Mouse (Mus musculus) thymus, postnatal 25 days (tissue): ENCODE data around the gene Plxna2.
A peak's percentile ranks its signal among the peaks of the same experiment; 100 is the strongest.

ENCODE experiments used
- DNase-seq: peaks from one replicate; pipeline ENCODE4 v3.0.0; 2022

Gene Plxna2

GRCm38 (mm10) chr1:194665715-194666114, 47.7 kb downstream of the Plxna2 start:
- no peak for DNase-seq

GRCm38 (mm10) chr1:194671783-194672524, 53.9 kb downstream of the Plxna2 start:
- no peak for DNase-seq

- no peak for DNase-seq
Observed at GRCm38 (mm10) chr1:194672525-194672894, 54.5 kb downstream of the Plxna2 start.

DNA sequence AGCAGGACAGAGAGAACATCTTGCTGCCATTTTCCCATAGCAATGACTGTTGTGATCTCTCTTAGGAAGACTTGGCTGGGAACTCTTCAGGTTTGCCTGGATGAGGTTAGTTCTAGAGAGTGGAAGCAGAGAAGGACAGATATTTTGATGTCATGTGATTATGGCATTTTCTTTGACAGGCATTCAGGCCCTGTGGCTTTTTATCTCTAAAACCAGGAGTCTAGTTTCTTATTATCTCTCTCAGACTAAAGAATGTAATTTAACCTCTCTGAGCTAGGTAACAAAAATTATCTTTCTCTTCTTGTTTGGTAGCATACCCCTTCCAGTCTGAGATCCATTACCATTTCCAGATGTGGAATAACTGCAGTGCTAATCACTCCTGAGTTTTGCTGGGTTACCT, 55.2 kb downstream of the Plxna2 start:
- DNase-seq, result no peak

DNA sequence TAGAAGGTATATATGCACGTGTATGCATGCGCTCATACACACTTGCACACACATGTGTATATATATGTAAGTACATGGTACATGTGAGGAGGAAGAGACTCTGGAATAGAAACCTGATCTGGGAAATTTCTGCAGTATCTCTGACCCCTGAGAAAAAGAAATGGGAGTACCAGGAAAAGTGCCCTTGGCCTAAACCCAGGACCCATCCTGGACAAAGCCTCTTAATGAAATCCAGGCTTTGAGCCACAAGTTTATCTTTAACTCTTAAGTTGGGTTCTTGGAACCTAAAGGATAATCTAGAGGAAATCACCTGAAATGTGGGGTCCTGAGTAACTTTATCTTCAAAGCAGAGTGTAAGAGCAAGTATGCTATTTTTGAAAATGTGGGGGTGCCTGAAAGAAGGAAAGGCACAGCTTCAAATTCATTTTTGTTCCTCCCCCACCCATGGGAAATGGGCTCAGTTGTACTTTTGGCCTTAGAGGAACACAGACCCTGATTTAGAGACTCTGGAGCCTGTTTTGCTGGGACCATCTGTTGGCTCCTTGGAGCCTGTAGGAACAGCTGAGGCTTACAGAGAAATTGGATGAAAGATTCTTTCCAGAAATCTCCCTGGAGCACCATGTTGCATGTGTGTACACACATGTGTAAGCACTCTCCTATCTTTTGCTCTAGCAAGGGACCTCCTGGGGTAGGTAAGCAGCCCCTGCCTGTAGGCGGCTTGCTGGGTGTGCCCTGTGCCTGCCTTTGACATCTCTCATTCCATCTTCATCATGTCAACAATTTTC, 57.3 kb downstream of the Plxna2 start:
- DNase-seq, result no peak

DNA sequence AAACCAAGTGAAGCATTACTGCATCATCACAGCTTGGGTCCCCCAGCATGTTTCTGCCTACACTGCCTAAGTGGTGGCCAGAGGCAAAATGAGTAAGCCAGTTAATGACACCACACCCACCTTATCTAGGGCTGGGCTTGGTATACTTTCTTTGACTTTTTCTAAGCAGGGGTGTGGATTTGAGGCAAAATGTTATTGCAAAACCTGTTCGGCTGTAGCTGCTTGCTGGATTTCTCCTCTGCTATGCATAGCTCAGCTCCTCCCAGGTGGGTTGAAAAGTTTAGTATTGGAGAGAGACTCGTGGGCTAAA, 57.8 kb downstream of the Plxna2 start:
- DNase-seq, result no peak

DNA sequence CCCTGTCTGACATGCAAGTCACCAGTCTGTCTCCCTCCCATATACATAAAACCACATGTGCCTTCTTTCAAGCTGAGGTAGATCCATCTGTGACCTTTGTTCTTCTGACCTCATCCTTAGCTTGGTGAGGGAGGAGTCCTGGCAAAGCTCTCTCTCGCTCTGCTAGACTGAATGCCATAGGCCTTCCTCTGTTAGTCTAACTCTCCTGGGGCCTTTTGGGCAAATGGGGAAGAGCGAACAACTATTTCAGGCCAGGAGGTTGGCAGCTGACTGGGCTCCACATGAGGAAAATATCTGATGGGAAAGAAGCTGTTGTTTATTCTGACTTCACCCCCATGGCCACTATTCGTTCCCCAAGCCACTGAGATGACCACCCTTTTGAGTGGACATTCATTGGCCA, 59.9 kb downstream of the Plxna2 start:
- DNase-seq, result no peak

DNA sequence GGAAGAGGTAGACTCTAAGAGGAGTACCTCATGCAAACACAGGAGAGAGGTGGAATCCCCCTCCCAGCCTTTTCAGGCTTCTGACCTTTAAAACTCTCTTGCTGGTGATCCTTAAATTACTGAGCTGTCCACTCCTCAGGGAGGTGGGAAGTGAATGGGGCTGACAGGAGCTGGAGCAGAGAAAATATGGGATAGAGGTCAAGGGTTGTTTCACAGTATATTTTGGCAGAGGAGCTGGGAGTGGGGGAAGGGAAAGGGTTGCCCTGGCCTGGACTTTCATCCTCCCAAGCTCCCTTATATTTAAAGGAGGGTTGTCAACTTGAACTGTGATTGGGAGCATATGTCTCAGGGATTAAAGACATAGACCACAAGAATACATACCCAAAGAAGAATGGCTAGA, 61.1 kb downstream of the Plxna2 start:
- DNase-seq, result no peak

DNA sequence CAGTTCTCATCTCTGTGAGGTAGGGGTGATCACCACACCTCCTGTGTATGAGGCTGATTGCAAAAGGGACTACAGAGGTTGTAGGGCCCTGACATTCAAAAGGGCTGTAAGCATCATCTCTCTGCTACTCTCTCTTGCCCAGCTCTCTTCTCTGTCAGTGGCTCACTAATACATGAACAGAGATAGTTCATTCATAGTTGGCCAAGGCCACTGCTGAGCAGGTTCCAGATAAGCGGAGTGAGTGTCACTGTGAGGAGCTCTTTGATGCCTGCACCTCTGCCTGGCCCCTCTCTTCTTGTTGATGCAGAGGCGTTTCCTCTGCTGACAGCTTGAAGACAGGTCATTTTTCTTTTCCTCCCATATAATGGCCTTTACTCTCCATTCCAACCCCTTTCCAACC, 62.1 kb downstream of the Plxna2 start:
- no peak for DNase-seq

DNA sequence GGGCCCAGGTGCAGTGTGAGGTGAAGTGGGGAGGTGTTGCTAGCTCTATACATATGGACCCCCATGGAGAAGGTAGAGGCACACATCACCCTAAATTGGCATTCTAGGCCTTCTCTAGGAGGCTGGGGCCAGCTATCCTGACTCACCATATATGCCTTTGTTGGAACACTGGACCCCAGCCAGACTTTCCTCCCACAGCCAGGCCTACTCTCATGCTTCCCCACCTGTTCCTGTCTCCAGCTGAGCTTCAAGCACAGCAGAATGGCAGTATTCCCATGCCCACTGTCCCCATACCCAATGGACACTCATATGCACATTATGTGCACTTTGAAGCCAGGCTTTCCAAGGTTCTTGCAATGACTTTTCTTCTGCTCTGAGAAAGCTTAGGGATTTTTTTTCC, 64.0 kb downstream of the Plxna2 start:
- no peak for DNase-seq

- DNase-seq, result no peak
Observed at GRCm38 (mm10) chr1:194683132-194683531, 65.1 kb downstream of the Plxna2 start.

DNA sequence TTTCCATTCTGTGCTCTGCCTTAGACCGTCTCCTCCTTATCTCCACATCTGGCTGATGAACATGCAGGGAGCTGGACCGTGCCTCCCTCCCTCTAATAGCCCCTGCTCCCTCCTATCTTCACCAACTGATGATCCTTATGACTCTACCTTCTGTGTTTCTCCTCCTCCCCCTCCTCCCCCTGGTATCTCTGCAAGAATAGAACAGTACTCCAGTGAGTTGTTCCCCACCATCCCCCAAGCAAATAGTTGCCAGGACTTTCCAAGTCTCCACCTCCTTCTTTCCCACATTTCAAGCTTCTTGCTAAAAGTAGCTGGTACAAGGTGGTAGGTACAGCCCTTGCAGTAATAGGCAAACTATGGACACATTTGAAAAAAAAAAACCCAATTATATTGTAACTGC, 67.9 kb downstream of the Plxna2 start:
- no peak for DNase-seq

- no peak for DNase-seq
Observed at GRCm38 (mm10) chr1:194687746-194688145, 69.7 kb downstream of the Plxna2 start.

- no peak for DNase-seq
Observed at GRCm38 (mm10) chr1:194688161-194688560, 70.1 kb downstream of the Plxna2 start.

- no peak for DNase-seq
Observed at GRCm38 (mm10) chr1:194693063-194693462, 75.0 kb downstream of the Plxna2 start.

- no peak for DNase-seq
Observed at GRCm38 (mm10) chr1:194693488-194693887, 75.5 kb downstream of the Plxna2 start.

GRCm38 (mm10) chr1:194694805-194695204, 76.8 kb downstream of the Plxna2 start:
- DNase-seq, result no peak

GRCm38 (mm10) chr1:194697439-194697838, 79.4 kb downstream of the Plxna2 start:
- no peak for DNase-seq

DNA sequence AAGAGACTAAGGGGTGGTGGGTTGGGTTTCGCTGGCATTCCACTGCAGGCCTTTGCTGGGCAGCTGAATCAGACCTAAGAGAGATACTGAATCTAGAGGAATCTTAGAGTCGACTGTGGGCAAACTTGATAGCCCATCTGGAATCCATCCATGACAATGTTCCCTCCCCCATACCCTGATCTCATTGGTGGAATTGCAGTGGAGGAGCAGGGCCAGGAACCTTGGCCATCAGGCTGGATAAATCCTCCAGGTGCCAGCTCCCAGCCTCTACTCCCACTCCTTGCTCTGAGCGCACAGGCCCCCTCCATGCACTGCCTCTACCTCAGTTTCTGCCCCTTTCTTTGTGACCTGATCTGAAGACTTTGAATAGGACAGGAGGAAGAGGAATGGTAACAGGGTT, 81.3 kb downstream of the Plxna2 start:
- DNase-seq, result no peak

GRCm38 (mm10) chr1:194703235-194703634, 85.2 kb downstream of the Plxna2 start:
- DNase-seq, result no peak

GRCm38 (mm10) chr1:194704171-194704855, 86.3 kb downstream of the Plxna2 start:
- peak; percentile 3 for DNase-seq

DNA sequence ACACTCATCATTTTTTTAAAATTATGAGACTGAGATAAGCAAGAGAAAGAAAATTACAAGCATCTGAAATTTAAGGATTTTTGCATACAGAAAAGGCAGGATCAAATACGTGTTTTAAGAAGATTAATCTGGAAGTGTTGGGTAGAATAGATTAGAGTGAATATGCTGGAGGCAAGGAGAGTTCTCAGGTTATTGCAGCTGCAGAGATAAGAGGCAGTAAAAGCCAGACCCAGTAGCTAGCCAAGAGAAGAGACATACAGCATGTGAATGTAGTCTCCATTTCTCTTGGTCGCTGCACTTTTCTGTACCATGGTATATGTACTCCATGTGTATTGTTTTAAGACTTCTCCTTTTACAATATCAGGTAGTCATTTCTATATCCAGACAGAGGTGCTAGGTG, 88.5 kb downstream of the Plxna2 start:
- no peak for DNase-seq

- DNase-seq, result no peak
Observed at GRCm38 (mm10) chr1:194712373-194712772, 94.4 kb downstream of the Plxna2 start.
